Mouse (Mus musculus): ENCODE measurements around the gene Tsg101.

DNA sequence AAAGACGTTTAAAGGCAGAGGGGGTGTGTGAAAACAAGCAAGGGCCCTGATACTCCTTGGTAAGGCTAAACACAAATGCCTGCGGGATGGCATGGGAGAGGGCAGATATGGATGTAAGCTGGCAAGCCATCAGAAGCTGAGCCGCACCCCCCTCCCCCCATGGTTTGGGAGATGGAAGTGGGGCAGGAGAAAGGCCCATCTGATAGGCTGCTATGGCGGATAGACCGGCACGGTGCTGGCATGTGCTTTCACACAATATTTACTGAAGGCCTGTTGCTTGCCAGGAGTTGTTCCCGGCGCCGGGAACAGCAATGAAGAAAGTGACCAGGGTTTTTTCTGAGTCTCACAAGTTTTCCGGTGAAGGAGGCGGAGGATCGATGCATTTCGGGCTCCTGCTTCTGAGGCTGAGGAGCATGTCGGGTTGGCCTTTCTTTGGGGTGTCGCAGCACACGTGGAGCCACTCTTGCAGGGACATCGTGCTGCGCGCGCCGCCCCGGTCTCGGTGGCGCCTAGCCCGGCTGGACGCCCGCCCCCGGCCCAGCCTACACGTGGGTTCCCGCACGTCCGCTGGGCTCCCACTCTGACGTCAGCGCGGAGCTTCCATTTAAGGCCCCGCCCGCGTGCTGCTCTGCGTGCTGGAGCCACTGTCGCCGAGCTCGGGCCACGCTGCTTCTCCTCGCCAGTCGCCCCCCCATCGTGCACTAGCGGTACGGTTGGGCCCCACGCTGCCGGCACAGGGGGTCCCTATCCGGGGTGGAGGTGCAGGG, 74.4 kb downstream of the Tsg101 start:
- TF ChIP-seq CTCF (IDR thresholded peaks at IDR 0.05; ENCODE audit: control insufficient read depth, insufficient read depth, insufficient read length) = no peak
- TF ChIP-seq USF1 (IDR thresholded peaks at IDR 0.05; ENCODE audit: low read depth) = peak; percentile 47
- TF ChIP-seq FOSL1 (IDR thresholded peaks at IDR 0.05; ENCODE audit: insufficient read depth, low read length, poor library complexity, severe bottlenecking) = no peak
